Mouse (Mus musculus) layer of hippocampus, adult 2 months (tissue): Measurements from ENCODE around the gene Ralgapb. TPM values are rescaled to one million over a fixed set of nuclear protein-coding genes. Genes with fewer than 3 reads are reported as not detected.

ENCODE experiments used
- DNase-seq, 2 experiments: peaks; one replicate each; pipeline ENCODE4 v3.0.0; 2022; ENCODE audit warnings: low spot score in 2 of 2
- H3K27ac ChIP-seq: fragments of 200-600 bp; 2 replicates; pipeline ENCODE4 v1.8.1; 2022
- H3K4me3 ChIP-seq: fragments of 200-600 bp; 2 replicates; pipeline ENCODE4 v1.8.1; 2022; ENCODE audit warnings: mild to moderate bottlenecking
- CTCF ChIP-seq: fragments of 200-600 bp; conservative IDR thresholded peaks from 2 replicates; pipeline ENCODE4 v1.8.1; 2022; ENCODE audit warnings: antibody characterized with exemption, mild to moderate bottlenecking, moderate library complexity
- total RNA-seq, 2 experiments: library from RNA; stranded (reverse); gene quantifications; 2 replicates each; pipeline ENCODE4 v1.2.3; 2021

Gene Ralgapb
- total RNA-seq, 2 experiments from 2014 or later: 95.2 to 95.8 TPM

- no peak for DNase-seq
- Histone ChIP-seq H3K27ac (no peak overlapping the region), H3K4me3 (no peak overlapping the region)
- TF ChIP-seq CTCF: no peak
Measured at GRCm38 (mm10) chr2:158413240-158413639, 3.6 kb downstream of the Ralgapb start.

GRCm38 (mm10) chr2:158415826-158416225 is 6.2 kb downstream of the Ralgapb start:
- no peak for DNase-seq
- H3K27ac ChIP-seq: no peak overlapping the region
- TF ChIP-seq CTCF: no peak
- no peak overlapping the region for H3K4me3 ChIP-seq

- no peak for TF ChIP-seq CTCF
- Histone ChIP-seq H3K4me3 (no peak overlapping the region), H3K27ac (no peak overlapping the region)
- DNase-seq: no peak
Measured at GRCm38 (mm10) chr2:158418663-158419062, 9.0 kb downstream of the Ralgapb start.

- Histone ChIP-seq H3K4me3 (no peak overlapping the region), H3K27ac (no peak overlapping the region)
- TF ChIP-seq CTCF: no peak
- DNase-seq: no peak
Measured at GRCm38 (mm10) chr2:158445814-158446213, 36.2 kb downstream of the Ralgapb start.

- no peak overlapping the region for H3K4me3 ChIP-seq
- TF ChIP-seq CTCF: no peak
- DNase-seq: no peak
- no peak overlapping the region for H3K27ac ChIP-seq
Measured at GRCm38 (mm10) chr2:158449845-158450244, 40.2 kb downstream of the Ralgapb start.

GRCm38 (mm10) chr2:158456451-158456850 is 46.8 kb downstream of the Ralgapb start:
- Histone ChIP-seq H3K4me3 (no peak overlapping the region), H3K27ac (no peak overlapping the region)
- no peak for DNase-seq
- TF ChIP-seq CTCF: no peak

GRCm38 (mm10) chr2:158457610-158458009 is 48.0 kb downstream of the Ralgapb start:
- DNase-seq: no peak
- no peak overlapping the region for H3K4me3 ChIP-seq
- no peak for TF ChIP-seq CTCF
- no peak overlapping the region for H3K27ac ChIP-seq

- no peak for DNase-seq
- no peak for TF ChIP-seq CTCF
- H3K27ac ChIP-seq: no peak overlapping the region
- no peak overlapping the region for H3K4me3 ChIP-seq
Measured at GRCm38 (mm10) chr2:158462450-158462849, 52.8 kb downstream of the Ralgapb start.

- H3K27ac ChIP-seq: no peak overlapping the region
- TF ChIP-seq CTCF: no peak
- no peak for DNase-seq
- H3K4me3 ChIP-seq: no peak overlapping the region
Measured at GRCm38 (mm10) chr2:158474159-158474558, 64.5 kb downstream of the Ralgapb start.

- no peak for TF ChIP-seq CTCF
- no peak overlapping the region for H3K4me3 ChIP-seq
- H3K27ac ChIP-seq: no peak overlapping the region
- no peak for DNase-seq
Measured at GRCm38 (mm10) chr2:158477640-158478039, 68.0 kb downstream of the Ralgapb start.

GRCm38 (mm10) chr2:158498457-158498856 is 88.8 kb downstream of the Ralgapb start:
- no peak for DNase-seq
- TF ChIP-seq CTCF: no peak
- Histone ChIP-seq H3K27ac (no peak overlapping the region), H3K4me3 (no peak overlapping the region)

GRCm38 (mm10) chr2:158501836-158502812 is 92.5 kb downstream of the Ralgapb start, which contains the start of gene Adig:
Gene Adig, plus strand, starts transcription at chr2:158502612.
- H3K27ac ChIP-seq: no peak within 1 kb of the TSS
- DNase-seq: no peak
- no peak for TF ChIP-seq CTCF
- H3K4me3 ChIP-seq: no peak within 1 kb of the TSS

- DNase-seq: no peak
- H3K4me3 ChIP-seq: no peak overlapping the region
- no peak overlapping the region for H3K27ac ChIP-seq
- TF ChIP-seq CTCF: no peak
Measured at GRCm38 (mm10) chr2:158503226-158503625, 93.6 kb downstream of the Ralgapb start.

- TF ChIP-seq CTCF: no peak
- Histone ChIP-seq H3K4me3 (no peak overlapping the region), H3K27ac (no peak overlapping the region)
- DNase-seq: no peak
Measured at GRCm38 (mm10) chr2:158503671-158504070, 94.0 kb downstream of the Ralgapb start.
